Mouse (Mus musculus) megakaryocyte, adult 5-6 weeks (primary cell): ENCODE data around the gene Rtn1. TPM values are rescaled to one million over a fixed set of nuclear protein-coding genes. Genes with fewer than 3 reads are reported as not detected.

Source experiments
- ATAC-seq: 2 replicates; pipeline ENCODE4 v1.8.0; 2016; ENCODE audit warnings: mild to moderate bottlenecking, inconsistent platforms; ENCODE audit not compliant: poor library complexity, severe bottlenecking
- total RNA-seq, 2 experiments: library from RNA; stranded (forward) in 1 of 2; stranded (reverse) in 1 of 2; fragments of 153-499, 151-499 nt in 1 of 2; fragments of 221-1000, 200-1000 nt in 1 of 2; gene quantifications; 2 replicates each; pipeline versions ENCODE4 v1.2.3 to v1.2.4; 2015 to 2017

Rtn1 gene
- total RNA-seq, 2 experiments from 2014 or later, result 2.1 to 8.9 TPM

GRCm38 (mm10) chr12:72376309-72376708 is 32.5 kb downstream of the Rtn1 start:
- ATAC-seq, result no peak

- no peak for ATAC-seq
These were observed 34.0 kb downstream of the Rtn1 start for GRCm38 (mm10) chr12:72374823-72375225.

- ATAC-seq, result no peak
These were observed 34.8 kb downstream of the Rtn1 start for GRCm38 (mm10) chr12:72373916-72374615.

- no peak for ATAC-seq
These were observed 38.8 kb downstream of the Rtn1 start for GRCm38 (mm10) chr12:72370081-72370480.

GRCm38 (mm10) chr12:72366763-72367162 is 42.1 kb downstream of the Rtn1 start:
- ATAC-seq, result no peak

GRCm38 (mm10) chr12:72366104-72366437 is 42.8 kb downstream of the Rtn1 start:
- no peak for ATAC-seq

- no peak for ATAC-seq
These were observed 43.4 kb downstream of the Rtn1 start for GRCm38 (mm10) chr12:72365231-72366103.

- peak; percentile 21 for ATAC-seq
These were observed 44.3 kb downstream of the Rtn1 start for GRCm38 (mm10) chr12:72364543-72364942.

GRCm38 (mm10) chr12:72361701-72362354 is 47.0 kb downstream of the Rtn1 start:
- peak; percentile 95 for ATAC-seq

- no peak for ATAC-seq
These were observed 47.8 kb downstream of the Rtn1 start for GRCm38 (mm10) chr12:72360926-72361615.

GRCm38 (mm10) chr12:72359903-72360302 is 49.0 kb downstream of the Rtn1 start:
- no peak for ATAC-seq

- no peak for ATAC-seq
These were observed 51.0 kb downstream of the Rtn1 start for GRCm38 (mm10) chr12:72357667-72358420.

- ATAC-seq, result no peak
These were observed 54.6 kb downstream of the Rtn1 start for GRCm38 (mm10) chr12:72354241-72354640.

- no peak for ATAC-seq
These were observed 55.3 kb downstream of the Rtn1 start for GRCm38 (mm10) chr12:72353506-72353905.

GRCm38 (mm10) chr12:72348508-72348907 is 60.3 kb downstream of the Rtn1 start:
- ATAC-seq, result no peak

GRCm38 (mm10) chr12:72347184-72347583 is 61.7 kb downstream of the Rtn1 start:
- ATAC-seq, result no peak

- no peak for ATAC-seq
These were observed 65.2 kb downstream of the Rtn1 start for GRCm38 (mm10) chr12:72343639-72344038.

- peak; percentile 81 for ATAC-seq
These were observed 72.8 kb downstream of the Rtn1 start for GRCm38 (mm10) chr12:72336009-72336408.

GRCm38 (mm10) chr12:72332488-72333013 is 76.3 kb downstream of the Rtn1 start:
- no peak for ATAC-seq

GRCm38 (mm10) chr12:72331912-72332487 is 76.9 kb downstream of the Rtn1 start:
- ATAC-seq, result no peak
